Mouse (Mus musculus) leukemia stem cell, adult 10-12 weeks (primary cell): ENCODE data around the gene Atp6v1c2. TPM values are rescaled to one million over a fixed set of nuclear protein-coding genes. Genes with fewer than 3 reads are reported as not detected.

Experiments used
- polyA plus RNA-seq: library from polyadenylated mRNA; stranded (reverse); fragments of >175 nt; gene quantifications from 2 replicates; pipeline ENCODE4 v1.2.3, GENCODE M21; 2012; ENCODE audit warnings: low replicate concordance

The Atp6v1c2 gene
- not detected in 2 replicates for polyA plus RNA-seq

GRCm38 (mm10) chr12:17329259-17329658 is at the start of gene Atp6v1c2:
Gene Atp6v1c2, minus strand, starts transcription at chr12:17329359.

DNA sequence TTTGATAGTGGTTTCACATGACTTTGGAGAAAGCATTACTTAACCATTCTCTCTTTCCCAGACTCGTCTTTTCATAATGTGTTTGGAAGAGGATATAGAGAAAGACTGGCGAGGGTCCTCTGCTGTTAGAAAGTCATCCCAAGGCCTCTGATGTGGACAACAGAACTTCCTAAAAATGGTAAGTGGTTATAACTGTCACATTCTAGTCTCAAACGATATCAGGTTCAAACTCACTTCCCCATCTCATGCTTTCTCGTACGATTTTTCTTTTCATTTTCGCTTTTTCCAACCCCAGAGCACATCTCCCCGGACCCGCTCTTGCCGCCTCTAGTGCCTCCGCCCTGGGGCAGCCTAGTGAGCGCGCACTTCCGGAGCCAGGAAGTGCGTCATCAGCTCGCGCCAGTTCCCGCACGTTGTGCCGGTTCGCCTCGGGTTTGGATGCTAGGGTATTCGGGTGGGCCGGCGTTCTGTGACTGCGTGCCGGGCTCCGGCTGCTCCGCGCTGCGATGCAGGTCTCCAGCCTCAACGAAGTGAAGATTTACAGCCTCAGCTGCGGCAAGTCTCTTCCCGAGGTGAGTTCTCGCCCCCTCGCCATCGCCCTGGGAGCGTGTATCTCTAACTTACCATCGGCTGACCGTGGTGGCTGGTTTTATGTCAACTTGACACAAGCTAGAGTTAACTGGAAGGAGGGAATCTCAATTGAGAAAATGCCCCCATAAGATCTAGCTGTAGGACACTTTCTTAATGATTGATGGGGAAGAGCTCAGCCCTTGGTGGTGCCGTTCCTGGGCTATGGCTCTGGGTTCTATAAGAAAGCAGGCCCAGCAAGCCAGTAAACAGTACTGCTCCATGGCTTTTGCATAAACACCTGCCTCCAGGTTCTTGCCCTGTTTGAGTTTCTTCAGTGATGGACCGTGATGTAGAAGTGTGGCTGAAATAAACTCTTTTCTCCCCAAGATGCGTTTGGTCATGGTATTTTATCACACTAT is 19.2 kb upstream of the Atp6v1c2 start, which contains the start of gene Nol10:
Gene Nol10, plus strand, starts transcription at position 411 of the 989 bp plus-strand sequence.

DNA sequence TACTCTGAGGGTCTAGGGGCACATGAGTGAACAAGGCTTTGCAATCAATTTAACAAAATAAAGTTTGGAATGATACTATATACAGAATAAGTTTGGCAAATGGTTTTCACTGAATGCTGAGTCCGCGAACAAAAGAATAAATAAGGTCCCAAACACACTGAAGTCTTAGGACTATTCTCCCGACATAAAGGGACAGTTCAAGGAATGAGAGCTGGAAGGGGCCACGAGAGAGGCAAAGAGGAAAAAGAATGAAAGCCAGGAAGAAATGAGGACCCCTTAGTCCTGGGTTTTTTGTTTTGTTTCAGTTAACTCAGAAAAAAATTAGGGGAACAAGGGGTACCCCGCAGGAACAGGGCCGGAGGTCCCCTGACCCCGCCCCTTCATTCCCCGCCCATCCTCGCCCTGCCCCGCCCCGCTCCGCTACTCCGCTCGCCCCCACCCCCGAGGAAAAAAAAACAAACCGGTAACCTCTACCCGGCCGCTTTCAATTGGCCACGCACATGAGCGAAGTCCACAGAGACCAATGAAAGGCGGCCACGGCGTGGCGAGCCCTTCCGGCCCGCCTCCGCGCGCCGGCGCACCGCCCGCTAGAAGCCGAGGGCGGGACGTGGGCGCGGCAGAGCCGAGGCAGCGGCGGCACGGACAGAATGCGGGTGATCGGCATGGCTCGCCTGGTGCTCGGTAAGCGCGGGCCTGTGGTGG is 63.0 kb downstream of the Atp6v1c2 start, which contains the start of gene Pdia6:
Gene Pdia6, plus strand, starts transcription at position 575 of the 702 bp plus-strand sequence.

Other genes starting within 250 kb of the Atp6v1c2 start
- 0.06 TPM in 1 of 2 replicates, not detected in the other for gene Kcnf1, start 152.5 kb downstream of the Atp6v1c2 start, polyA plus RNA-seq
- 5.7 and 26.5 TPM in 2 replicates for gene Pdia6, start 62.8 kb downstream of the Atp6v1c2 start, polyA plus RNA-seq
- gene Nol10, start 19.1 kb upstream of the Atp6v1c2 start, polyA plus RNA-seq: 1.5 and 20.4 TPM in 2 replicates
- gene Odc1, start 215.4 kb upstream of the Atp6v1c2 start, polyA plus RNA-seq: 98.3 and 165 TPM in 2 replicates